Mouse (Mus musculus) spleen, adult 2 months (tissue): ENCODE data around the gene Hmgcr.

ENCODE experiments used
- CTCF ChIP-seq: fragments of 200-500 bp; IDR thresholded peaks from 2 replicates; pipeline ENCODE4 v1.5.1; 2011; ENCODE audit warnings: mild to moderate bottlenecking, inconsistent platforms; ENCODE audit not compliant: insufficient read depth, insufficient read length, insufficient replicate concordance; ENCODE audit errors: extremely low read depth
- POLR2A ChIP-seq: fragments of 200-500 bp; IDR thresholded peaks from 2 replicates; pipeline ENCODE4 v1.6.1; 2011; ENCODE audit warnings: low read depth, low read length, inconsistent platforms

DNA sequence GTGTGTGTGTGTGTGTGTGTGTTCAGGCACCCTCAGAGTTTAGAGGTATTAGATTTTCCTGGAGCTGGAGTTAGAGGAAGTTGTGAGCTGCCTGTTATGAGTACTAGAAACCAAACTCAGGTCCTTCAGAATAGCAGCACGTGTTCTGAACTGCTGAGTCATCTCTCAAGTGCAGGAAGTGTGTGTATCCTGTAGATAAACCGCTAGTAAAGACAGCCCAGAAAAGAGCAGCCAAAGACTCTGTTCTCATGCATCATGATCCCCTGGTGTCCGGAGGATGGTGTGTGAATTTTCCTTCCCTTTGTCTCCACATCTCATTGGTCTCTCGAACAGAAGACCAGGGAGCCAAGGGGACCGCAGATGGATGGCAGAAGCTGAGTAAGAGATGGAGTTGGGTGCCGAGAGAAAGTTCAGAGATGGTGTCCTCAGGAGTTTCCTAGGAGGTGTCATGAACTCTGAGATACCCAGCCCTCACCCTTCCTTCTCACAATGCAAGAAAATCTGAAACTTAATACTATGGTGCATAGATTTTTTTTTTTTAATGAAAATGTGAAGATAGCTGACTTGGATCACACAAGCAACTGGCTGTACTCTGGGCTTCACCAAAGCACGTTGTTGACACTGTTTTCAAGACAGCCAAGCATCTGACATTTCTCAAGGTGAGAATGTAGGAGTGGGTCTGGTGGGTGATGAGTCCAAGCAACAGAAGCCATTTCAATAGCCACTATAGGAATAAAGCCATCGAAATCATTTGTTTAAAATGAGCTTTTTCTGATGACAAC lies 27.3 kb upstream of the Hmgcr start:
- TF ChIP-seq POLR2A (no peak), CTCF (no peak)
